Mouse (Mus musculus): Measurements from ENCODE around the gene Tbc1d17. TPM values are rescaled to one million over a fixed set of nuclear protein-coding genes. Genes with fewer than 3 reads are reported as not detected.
"Not testable (repeated sequence)": the region's sequence is repeated elsewhere in the genome, so short reads cannot be mapped to it uniquely, and the experiment has no call there.

The Tbc1d17 gene
- polyA plus RNA-seq, 1 experiment from 2014 or later = 61.2 TPM

DNA sequence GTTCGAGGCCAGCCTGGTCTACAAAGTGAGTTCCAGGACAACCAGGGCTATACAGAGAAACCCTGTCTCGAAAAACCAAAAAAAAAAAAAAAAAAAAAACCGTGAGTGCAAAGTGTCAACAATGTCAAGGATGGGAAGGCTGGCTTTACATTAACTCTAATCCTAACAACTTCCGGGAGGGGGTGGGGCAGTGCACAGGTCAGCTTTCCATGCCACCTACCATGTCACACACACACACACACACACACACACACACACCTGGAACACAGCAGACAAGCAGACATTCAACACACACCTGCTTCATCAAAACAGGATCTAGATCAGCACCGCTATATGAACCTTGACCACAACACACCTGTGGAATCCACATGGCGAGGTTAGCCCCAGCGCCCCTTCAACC, 41.3 kb upstream of the Tbc1d17 start:
- Histone ChIP-seq H3K27ac (ENCODE audit: poor library complexity, severe bottlenecking) (no peak overlapping the region), H3K27me3 (replicated peaks) (no peaks in the 10 kb centered on the region), H3K9ac (no peak overlapping the region), H3K36me3 (peaks cover 40% of the 10 kb centered on the region), H3K9me3 (replicated peaks) (no peaks in the 10 kb centered on the region), H3K4me3 (no peak overlapping the region), H3K4me1 (replicated peaks) (peaks cover 38% of the 10 kb centered on the region), H3K4me2 (0 out of 2 replicates have a peak overlapping the region, but pooled peaks have one; percentile 82)
- 90% methylated on average over 7 of the region's 7 CpGs for WGBS
- ATAC-seq (ENCODE audit: insufficient number of reproducible peaks, low FRiP score) = no peak

DNA sequence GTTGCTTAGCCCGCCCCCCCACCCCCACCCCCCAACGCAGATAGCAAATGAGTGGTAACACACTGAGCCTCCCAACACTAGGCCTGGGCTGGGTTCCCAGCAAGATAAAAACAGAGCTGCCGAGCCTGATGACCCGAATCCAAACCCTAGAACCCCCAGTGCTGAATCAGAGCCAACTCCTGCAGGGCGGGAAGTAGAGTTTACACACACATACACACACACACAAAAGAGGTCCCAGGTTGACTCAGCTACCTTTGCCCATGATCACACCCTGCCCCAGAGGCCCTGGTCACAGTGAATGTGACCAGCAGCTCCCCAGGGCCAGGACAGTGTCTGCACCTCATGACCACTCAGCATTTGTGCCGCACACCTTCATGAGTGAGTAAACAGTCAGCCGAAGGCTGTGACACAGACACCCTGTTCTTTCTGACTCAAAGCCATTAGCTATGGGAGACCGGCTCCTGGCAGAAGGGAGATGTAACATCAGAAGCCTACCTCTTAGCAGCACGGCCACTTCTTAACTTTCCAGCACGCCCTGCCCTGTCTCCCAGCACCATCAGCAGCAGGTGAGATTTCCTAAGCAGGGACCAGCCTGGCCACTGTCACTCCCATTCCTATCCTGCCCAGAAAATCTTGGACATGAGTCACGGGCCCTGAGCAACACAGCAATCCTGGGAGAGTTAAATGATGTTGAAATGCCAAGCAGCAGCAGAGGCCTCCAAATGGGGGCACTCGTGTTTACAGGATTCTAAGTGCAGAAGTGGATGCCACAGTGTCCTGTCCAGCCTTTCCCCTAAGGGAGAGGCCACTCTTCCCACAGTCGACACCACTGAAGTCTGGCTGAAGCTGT, 39.6 kb upstream of the Tbc1d17 start:
- ATAC-seq (ENCODE audit: insufficient number of reproducible peaks, low FRiP score) = no peak
- Histone ChIP-seq H3K27ac (ENCODE audit: poor library complexity, severe bottlenecking) (no peak overlapping the region), H3K4me1 (replicated peaks) (peaks cover 36% of the 10 kb centered on the region), H3K4me3 (no peak overlapping the region), H3K9ac (no peak overlapping the region), H3K27me3 (replicated peaks) (no peaks in the 10 kb centered on the region), H3K36me3 (peaks cover 55% of the 10 kb centered on the region), H3K9me3 (replicated peaks) (no peaks in the 10 kb centered on the region), H3K4me2 (no peak overlapping the region)
- WGBS = 78% methylated on average over 13 of the region's 13 CpGs

DNA sequence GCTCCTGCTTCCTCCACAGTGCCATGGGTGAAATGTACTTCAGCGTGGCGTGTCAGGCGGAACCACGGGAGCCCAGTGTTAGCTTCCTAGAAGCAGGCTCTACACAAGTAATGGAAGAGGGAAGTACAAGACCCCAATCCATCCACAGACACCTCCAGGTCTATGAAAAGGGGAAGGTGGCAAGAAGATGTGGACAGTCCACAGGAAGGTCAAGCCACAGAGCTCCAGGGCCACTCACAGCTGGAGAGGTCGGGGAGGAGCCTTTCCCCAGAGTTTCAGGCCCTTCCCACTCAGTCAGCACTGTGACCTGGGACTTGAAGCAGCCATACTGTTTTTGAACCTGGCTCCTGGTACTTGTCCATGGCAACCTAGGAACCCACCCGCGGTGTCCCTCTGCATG, 38.1 kb upstream of the Tbc1d17 start:
- ATAC-seq (ENCODE audit: insufficient number of reproducible peaks, low FRiP score) = no peak
- H3K4me1 ChIP-seq (replicated peaks) = peaks cover 32% of the 10 kb centered on the region
- H3K36me3 ChIP-seq = peaks cover 70% of the 10 kb centered on the region

DNA sequence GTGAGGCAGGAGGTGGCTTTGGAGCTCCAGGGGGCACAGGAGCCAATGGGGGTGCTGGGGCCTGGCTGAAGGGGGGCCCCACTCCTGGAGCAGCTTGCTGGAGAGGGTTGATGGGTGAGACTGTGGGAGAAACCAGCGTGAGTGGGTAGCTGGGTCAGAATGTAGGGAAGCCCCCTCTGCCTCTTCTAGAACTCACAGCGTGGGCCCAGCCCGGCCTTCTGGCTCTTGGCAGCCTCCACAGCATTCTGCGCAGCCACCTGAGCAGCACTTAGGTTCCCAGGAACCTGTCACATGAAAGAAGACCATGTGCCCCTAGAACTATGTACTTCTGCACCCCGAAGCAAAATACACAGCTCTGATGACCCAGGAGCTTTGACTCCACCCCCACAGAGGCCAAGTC, 35.8 kb upstream of the Tbc1d17 start:
- Histone ChIP-seq H3K4me1 (replicated peaks) (peaks cover 16% of the 10 kb centered on the region), H3K9ac (no peak overlapping the region), H3K4me2 (no peak overlapping the region), H3K27ac (ENCODE audit: poor library complexity, severe bottlenecking) (no peak overlapping the region), H3K9me3 (replicated peaks) (no peaks in the 10 kb centered on the region), H3K36me3 (peaks cover 86% of the 10 kb centered on the region), H3K27me3 (replicated peaks) (no peaks in the 10 kb centered on the region), H3K4me3 (no peak overlapping the region)
- ATAC-seq (ENCODE audit: insufficient number of reproducible peaks, low FRiP score) = no peak
- WGBS = 90% methylated on average over 5 of the region's 5 CpGs

More for the DNA sequence above, 38.1 kb upstream of the Tbc1d17 start:
- H3K4me2 ChIP-seq = no peak overlapping the region
- no peaks in the 10 kb centered on the region for H3K27me3 ChIP-seq (replicated peaks)
- H3K9ac ChIP-seq = no peak overlapping the region
- WGBS = 87% methylated on average over 7 of the region's 7 CpGs
- no peaks in the 10 kb centered on the region for H3K9me3 ChIP-seq (replicated peaks)
- no peak overlapping the region for H3K27ac ChIP-seq (ENCODE audit: poor library complexity, severe bottlenecking)
- no peak overlapping the region for H3K4me3 ChIP-seq

DNA sequence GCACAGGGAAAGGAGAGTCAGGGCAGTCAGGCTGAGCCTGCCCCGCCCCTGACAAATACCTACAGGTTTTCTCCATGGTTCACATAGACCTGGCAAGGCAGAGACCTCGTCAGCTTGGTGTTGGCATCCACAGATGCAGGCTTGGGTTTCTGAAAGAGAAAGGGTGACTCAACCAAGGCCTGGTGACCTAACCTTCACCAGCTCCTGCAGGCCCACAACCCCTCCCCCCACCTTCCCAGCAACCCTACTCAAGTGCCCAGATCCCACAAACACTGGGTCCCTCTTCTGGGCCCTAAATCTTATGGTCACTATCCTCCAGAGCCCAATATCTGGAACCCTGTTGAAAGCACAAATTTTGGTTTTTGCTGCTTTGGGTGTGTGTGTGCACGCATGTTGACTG, 34.2 kb upstream of the Tbc1d17 start:
- Histone ChIP-seq H3K9ac (no peak overlapping the region), H3K4me2 (no peak overlapping the region), H3K27ac (ENCODE audit: poor library complexity, severe bottlenecking) (no peak overlapping the region), H3K4me3 (no peak overlapping the region), H3K36me3 (peaks cover 89% of the 10 kb centered on the region), H3K9me3 (replicated peaks) (no peaks in the 10 kb centered on the region), H3K4me1 (replicated peaks) (peaks cover 16% of the 10 kb centered on the region), H3K27me3 (replicated peaks) (no peaks in the 10 kb centered on the region)
- no peak for ATAC-seq (ENCODE audit: insufficient number of reproducible peaks, low FRiP score)
- WGBS = 93% methylated on average over 3 of the region's 3 CpGs

DNA sequence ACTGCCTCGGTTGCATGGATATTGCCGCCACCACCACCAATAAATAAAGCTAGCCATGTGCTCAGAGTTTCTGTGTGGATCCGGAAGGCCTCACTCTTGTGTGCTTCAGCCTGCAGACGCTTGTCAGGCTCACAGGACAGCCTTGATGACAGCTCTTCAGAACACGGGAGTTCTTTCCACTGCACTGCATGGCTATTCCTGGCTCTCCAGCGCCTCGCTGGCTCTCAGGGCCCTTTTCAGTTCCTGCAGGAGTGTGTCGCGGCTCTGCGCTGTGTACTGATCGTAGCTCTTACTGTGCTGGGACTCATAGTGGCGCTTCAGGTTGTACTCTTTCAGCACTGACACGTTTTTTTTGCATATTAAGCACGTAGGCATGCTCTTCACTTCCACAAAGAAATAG, 29.0 kb upstream of the Tbc1d17 start:
- peak; percentile 40; the same call in 1 of the 2 replicates for ATAC-seq (ENCODE audit: insufficient number of reproducible peaks, low FRiP score)
- no peak overlapping the region for H3K4me2 ChIP-seq
- no peaks in the 10 kb centered on the region for H3K9me3 ChIP-seq (replicated peaks)
- WGBS = 47% methylated on average over 14 of the region's 14 CpGs
- peak overlapping the region; percentile 85 for H3K27ac ChIP-seq (ENCODE audit: poor library complexity, severe bottlenecking)
- no peak overlapping the region for H3K4me3 ChIP-seq
- peaks cover 73% of the 10 kb centered on the region for H3K36me3 ChIP-seq
- H3K27me3 ChIP-seq (replicated peaks) = no peaks in the 10 kb centered on the region
- 0 out of 2 replicates have a peak overlapping the region, but pooled peaks have one; percentile 2 for H3K9ac ChIP-seq
- H3K4me1 ChIP-seq (replicated peaks) = peaks cover 38% of the 10 kb centered on the region

DNA sequence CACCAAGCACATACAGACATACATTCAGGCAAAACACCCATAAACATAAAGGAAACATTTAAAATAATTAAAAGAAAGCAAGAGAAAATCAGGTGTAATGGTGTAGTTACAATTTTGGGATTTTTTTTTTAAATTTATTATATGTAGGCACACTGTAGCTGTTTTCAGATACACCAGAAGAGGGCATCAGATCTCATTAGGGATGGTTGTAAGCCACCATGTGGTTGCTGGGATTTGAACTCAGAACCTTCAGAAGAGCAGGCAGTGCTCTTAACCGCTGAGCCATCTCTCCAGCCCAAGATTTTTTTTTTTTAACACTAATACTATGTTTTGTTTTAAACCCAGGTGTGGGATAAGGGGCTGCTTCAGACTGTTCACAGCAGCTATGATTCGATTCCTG, 22.9 kb upstream of the Tbc1d17 start:
- not testable (repeated sequence) for H3K4me3 ChIP-seq; H3K4me2 ChIP-seq; H3K27ac ChIP-seq (ENCODE audit: poor library complexity, severe bottlenecking); H3K9me3 ChIP-seq (replicated peaks); H3K27me3 ChIP-seq (replicated peaks); ATAC-seq (ENCODE audit: insufficient number of reproducible peaks, low FRiP score); H3K9ac ChIP-seq
- 91% methylated on average over 2 of the region's 2 CpGs for WGBS
- peaks cover 45% of the 10 kb centered on the region for H3K4me1 ChIP-seq (replicated peaks)
- H3K36me3 ChIP-seq = peaks cover 12% of the 10 kb centered on the region

DNA sequence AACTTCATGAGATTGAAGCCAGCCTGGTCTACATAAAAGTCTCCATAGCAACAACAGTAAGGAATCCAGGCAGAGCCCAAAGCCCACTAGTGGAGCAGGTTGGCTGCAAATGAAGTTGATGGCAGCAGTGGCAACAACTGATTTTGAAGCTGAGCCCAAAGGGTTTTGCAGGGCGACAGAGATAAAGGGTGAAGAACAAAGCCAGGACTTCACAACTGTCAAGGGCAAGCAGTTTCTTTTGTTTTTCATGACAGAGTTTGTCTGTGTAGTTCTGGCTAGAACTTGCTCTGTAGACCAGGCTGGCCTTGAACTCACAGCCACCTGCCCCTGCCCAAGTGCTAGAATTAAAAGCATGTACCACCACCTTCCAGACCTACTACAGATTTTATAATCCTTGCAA, 22.3 kb upstream of the Tbc1d17 start:
- Histone ChIP-seq H3K4me3 (no peak overlapping the region), H3K4me2 (no peak overlapping the region), H3K9ac (no peak overlapping the region), H3K9me3 (replicated peaks) (no peaks in the 10 kb centered on the region), H3K27ac (ENCODE audit: poor library complexity, severe bottlenecking) (no peak overlapping the region), H3K4me1 (replicated peaks) (peaks cover 47% of the 10 kb centered on the region), H3K36me3 (peaks cover 7% of the 10 kb centered on the region), H3K27me3 (replicated peaks) (no peaks in the 10 kb centered on the region)
- WGBS = 68% methylated on average over 1 of the region's 1 CpGs
- no peak for ATAC-seq (ENCODE audit: insufficient number of reproducible peaks, low FRiP score)

DNA sequence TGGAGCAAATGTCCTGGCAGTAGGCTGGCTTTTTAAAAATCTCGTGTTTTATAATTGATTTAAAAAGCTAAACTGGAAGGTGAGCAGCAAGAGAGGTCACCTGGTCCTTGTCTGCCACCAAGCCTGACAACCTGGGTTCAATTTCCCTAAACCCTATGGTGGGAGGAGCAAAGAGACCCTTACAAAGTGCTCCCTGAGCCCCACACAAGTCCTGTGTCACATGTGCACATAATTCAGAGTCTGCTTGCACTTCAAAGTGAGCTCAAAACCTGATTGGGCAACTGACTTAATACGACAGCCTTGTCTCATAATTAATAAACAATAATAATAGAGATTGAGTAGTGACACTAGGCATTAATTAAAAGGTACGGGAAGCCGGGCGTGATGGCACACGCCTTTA, 21.7 kb upstream of the Tbc1d17 start:
- Histone ChIP-seq H3K9ac (peak overlapping the region; percentile 99), H3K27me3 (replicated peaks) (no peaks in the 10 kb centered on the region), H3K36me3 (peaks cover 2% of the 10 kb centered on the region), H3K9me3 (replicated peaks) (no peaks in the 10 kb centered on the region), H3K4me2 (peak overlapping the region; percentile 90), H3K27ac (ENCODE audit: poor library complexity, severe bottlenecking) (peak overlapping the region; percentile 100), H3K4me1 (replicated peaks) (peaks cover 53% of the 10 kb centered on the region), H3K4me3 (peak overlapping the region; percentile 91)
- 79% methylated on average over 6 of the region's 6 CpGs for WGBS
- no peak for ATAC-seq (ENCODE audit: insufficient number of reproducible peaks, low FRiP score)

DNA sequence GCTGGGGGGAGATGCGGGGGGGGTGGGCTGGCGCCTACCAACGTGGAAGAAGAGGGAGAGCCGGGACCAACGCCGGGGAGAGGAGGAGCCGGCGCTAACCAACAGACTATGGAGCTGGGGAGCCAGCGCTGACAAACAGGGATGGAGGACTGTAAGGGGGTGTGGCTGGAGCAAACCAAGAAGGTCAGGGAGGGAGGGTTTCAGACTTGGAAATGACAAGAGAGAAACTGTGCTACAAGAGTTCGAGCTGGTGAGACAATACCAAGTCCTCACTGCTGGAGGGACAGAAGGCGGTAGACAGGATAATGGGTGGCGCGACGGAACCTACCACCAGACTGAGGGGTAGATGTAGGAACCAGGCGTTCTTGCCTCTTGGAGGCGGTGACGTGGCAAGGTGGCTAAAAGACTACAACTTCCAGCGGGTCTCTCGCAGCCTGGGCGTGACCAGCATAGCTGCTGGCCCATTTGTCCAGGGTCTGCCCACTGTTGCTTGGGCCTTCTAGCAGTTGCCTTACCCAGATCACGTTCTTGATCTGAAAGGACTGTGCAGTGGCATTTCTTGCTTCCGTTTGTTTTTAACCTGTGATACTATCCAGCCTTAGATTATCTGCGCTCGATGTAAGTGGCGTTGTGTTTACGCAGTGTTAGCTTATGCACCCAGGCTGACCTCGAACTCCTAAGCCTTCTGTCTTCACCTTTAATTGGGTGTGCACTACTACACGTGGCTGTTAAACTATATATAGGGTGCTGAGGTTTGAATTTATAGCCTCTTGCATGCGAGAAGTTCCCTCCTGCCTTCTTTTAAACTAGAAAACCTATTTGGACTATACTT, 21.0 kb upstream of the Tbc1d17 start, which contains the start of gene Ptov1:
TSS of gene Ptov1 (minus strand) at position 92 of the 832 bp plus-strand sequence.
- H3K4me2 ChIP-seq = peak within 1 kb of the TSS; percentile 90
- peaks cover 7% of the 10 kb centered on the region for H3K36me3 ChIP-seq
- H3K9me3 ChIP-seq (replicated peaks) = no peaks in the 10 kb centered on the region
- H3K9ac ChIP-seq = peak within 1 kb of the TSS; percentile 99
- WGBS = 7% methylated on average over 29 of the region's 29 CpGs
- no peaks in the 10 kb centered on the region for H3K27me3 ChIP-seq (replicated peaks)
- peak within 1 kb of the TSS; percentile 100 for H3K27ac ChIP-seq (ENCODE audit: poor library complexity, severe bottlenecking)
- peaks cover 60% of the 10 kb centered on the region for H3K4me1 ChIP-seq (replicated peaks)
- peak within 1 kb of the TSS; percentile 91 for H3K4me3 ChIP-seq
- peak; percentile 89 for ATAC-seq (ENCODE audit: insufficient number of reproducible peaks, low FRiP score)
